Mouse (Mus musculus): Measurements from ENCODE around the gene Smad3.

Gene Smad3

DNA sequence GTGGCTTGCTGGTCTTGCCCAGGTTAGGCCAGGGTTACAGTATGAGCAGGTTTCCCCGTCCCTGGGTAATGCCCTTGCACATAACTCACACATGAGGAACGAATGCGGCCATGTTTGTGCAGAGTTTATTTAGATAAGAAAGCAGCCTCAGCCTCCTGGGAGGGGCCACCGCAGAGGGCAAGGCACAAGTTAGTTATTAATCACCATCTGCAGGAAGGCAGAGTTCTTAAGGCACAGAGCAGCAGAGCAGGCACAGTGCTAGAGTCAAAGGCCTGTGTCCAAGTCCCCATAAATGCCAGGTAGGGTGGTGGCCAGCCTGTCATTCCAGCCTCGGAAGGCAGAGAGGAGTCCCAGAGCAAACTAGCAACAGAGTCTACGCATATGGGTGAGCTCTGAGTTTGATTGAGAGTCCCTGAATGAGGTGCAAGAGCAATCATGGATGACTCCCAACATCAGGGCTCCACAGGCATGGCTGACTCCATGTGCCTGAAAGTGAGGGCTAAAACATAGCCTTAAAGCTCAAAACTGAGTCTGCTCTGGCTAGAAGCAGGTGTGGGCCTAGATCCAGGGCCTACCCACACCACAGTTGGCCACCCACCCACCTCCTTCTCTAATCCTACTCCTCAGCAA, 17.2 kb upstream of the Smad3 start:
- ATAC-seq (ENCODE audit: insufficient number of reproducible peaks, low FRiP score, low TSS enrichment) = no peak

DNA sequence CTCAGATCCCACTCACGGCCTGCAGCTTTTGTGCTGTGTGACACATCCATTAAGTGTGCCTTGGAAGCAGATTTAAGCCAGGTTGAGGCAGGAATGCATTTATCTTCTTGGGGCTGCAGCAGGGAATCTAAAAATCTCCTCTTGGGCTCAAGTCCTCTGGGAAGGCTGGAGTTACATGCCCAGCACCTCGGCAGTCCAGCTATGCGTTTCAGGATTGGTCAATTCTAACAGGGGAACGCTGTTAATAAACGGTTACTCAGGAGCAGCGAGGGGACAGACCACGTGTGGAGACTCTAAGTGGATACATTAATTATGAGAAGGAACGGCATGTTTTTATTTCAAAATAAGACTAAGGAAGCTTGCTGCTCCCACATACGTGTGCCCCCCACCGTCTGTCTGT, 14.7 kb upstream of the Smad3 start:
- ATAC-seq (ENCODE audit: insufficient number of reproducible peaks, low FRiP score, low TSS enrichment) = no peak

DNA sequence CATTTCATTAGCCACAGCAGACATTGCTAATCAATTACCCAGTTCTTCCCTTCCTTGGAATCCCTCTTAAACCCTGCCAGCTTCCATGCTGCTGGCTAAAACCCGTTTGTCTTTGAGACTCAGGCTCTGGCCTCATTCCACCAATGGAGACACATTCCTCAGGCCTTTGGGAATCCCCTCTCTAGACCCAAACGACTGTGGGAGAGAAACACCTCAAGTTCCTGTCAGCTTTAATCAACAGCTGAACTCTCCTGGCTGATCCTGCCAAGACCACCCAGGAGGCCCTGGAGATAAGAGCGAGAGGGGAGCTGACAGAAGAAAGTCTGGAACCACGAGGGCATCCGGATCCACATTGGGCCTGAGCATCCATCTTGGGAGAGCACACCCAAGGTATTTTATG, 13.9 kb upstream of the Smad3 start:
- ATAC-seq (ENCODE audit: insufficient number of reproducible peaks, low FRiP score, low TSS enrichment) = no peak

DNA sequence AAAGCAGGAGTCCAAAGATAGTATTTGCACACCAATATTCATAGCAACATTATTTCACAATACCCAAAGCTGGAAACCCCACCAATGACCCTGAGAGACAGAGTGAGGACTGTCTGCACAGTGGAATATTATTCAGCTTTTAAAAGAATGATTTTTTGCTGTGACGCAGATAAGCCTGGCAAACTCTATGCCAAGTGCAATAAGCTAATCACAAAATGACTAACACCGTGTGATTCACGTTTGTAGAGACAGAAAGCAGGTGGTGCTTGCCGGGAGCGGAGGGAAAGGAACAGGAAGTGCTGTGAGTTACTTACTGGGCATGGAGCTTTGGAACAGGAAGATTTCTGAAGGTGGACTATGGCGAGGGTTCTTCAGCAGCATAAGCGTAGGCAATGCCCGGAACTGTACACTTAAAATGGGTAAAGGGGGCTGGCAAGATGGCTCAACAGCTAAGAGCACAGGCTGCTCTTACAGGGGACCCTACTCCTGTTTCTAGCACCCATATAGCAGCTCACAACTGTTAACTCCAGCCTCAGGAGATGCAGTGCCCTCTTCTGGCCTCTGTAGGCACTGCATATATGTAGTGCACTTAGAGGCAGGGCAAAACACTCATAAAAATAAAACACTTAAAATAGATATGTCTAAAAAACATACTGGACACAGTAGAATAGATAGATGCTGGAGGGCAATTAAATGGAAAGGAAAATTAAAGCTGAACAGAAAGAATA, 3.7 kb upstream of the Smad3 start:
- ATAC-seq (ENCODE audit: insufficient number of reproducible peaks, low FRiP score, low TSS enrichment) = no peak

DNA sequence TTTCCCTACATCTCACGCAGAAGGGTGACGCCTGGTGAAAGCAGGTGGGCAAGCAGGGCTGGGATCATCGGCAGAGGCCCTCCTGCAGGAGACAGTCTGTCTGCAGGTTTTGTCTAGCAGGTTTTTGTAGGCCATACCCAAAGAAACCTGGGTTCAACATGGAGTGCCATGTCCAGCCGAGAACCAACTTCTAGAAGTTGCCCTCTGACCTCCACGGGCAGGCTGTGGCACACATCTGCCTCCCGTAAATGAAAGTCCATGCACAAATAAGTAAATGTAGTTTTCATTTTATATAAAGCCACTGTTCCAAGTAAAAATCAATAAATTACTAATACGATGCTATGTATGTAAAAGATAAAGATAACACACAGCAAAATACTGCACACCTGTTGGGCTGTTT, 3.0 kb upstream of the Smad3 start:
- no peak for ATAC-seq (ENCODE audit: insufficient number of reproducible peaks, low FRiP score, low TSS enrichment)

DNA sequence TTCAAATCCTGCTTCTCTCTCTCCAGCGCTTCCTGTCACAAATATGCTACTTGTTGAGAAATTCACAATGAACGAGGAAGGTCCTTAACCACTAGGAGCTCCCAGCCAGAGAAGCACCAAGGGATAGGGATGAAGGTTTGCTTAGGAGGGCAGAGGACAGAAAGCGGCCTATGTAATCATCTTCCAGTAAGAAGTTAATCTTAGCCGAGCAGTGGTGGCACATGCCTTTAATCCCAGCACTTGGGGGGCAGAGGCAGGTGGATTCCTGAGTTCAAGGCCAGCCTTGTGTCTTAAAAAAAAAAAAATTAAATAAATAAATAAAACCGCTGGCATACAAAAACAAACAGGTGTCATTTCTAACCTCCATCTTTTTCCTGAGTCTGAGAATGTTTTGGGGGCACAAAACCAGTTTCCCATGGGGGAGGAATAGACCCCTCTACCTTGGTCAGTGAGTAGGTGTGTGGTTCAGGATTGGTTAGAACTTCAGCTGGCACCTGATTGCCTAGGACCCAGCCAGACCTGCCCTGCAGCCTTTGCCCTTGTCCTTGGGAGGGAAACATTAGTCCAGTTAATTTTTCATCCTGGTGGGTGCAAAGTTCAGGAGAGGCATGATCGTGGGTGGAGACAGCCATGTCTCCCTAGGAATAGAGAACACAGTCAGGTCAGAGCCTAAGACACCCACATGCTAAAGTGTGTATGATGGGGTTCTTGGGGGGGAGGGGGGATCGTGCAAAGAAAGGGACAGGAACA, 2.4 kb upstream of the Smad3 start:
- no peak for ATAC-seq (ENCODE audit: insufficient number of reproducible peaks, low FRiP score, low TSS enrichment)

DNA sequence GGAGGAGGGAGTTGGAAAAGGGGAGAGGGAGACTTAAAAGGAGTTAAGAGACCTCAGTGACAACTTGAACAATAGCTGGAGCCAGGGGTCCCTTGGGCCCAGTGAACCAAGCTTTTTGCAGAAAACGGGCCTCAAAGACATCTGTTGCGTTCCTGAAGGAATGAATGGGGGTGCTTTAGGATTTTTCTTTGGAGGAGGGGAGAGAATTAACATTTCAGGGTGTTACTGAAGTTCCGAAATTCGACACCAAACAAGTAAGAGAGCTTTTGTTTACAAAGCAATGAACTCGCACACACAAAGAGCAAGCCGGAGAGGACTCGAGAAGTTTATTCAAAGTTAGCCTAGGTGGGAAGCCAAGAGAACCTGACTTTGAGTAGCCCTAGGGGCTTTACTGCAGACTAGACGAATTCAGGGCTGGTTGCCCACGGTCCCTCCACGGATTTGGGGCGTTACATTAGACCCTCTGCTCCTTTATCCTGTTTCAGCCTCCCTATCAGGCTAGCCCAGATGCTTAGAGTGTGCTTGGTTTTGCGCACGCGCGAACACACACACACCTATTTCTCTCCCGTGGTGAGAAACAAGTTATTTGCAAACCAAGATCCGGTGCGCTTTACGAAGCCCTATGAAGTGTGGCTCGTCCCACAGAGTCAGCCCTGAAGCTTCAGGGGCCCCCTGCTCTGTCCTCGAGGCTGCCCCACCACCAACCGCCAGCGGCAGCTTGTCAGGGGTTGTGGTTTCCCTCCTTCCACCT, 1.0 kb upstream of the Smad3 start:
- ATAC-seq (ENCODE audit: insufficient number of reproducible peaks, low FRiP score, low TSS enrichment) = no peak

DNA sequence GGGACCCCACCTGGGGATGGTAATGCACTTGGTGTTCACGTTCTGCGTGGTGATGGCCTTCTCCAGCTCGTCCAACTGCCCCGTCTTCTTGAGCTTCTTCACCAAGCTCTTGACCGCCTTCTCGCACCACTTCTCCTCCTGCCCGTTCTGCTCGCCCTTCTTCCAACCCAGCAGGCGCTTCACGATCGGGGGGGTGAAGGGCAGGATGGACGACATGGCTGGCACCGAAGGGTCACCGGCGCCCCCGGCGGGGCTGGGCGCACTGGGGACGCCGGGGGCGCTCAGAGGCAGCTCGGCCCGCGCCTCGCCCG, 377 bp downstream of the Smad3 start:
- ATAC-seq (ENCODE audit: insufficient number of reproducible peaks, low FRiP score, low TSS enrichment) = no peak

DNA sequence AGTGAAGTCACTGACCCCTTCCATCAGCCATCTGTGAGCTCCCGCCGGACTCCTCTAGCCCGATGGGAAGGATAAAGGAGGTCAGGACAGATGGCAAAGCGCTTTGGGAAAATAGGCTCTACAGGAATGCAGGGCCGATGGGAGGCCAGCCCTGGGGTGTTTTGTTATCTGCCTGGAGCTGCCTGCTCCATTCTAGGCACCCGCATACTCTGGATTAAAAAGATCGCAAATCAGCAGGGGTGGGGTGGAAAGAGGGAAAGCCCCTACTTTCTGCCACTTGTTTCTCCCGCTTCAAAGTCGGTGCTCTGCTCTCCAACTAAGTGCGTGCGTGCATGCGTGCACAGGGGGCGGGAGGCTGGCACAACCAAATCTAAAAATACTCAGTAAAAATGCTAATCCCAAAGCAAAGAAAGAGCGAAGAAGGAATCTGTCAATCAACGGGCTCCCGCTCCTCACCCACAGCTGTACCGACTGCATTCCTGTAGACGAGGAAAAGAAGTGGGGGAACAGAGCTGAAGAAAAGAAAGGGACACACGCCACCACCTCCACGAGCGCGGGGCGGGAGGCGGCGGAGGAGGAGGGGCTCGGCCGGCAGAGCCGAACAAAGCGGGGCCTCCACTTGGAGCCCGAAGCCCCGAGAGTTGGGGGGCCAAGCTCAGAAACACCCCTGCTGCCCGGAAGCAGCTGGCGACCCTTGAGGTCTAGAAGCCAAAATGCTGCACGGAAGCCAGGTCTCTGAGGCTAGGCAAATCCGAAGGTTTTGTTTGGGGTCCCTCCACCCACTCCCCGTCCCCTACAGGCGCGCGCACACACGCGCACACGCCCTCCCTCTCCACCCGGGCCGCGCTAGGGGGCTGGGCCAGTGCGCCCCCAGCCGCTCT, 973 bp downstream of the Smad3 start:
- ATAC-seq (ENCODE audit: insufficient number of reproducible peaks, low FRiP score, low TSS enrichment) = peak; percentile 8; the same call in 1 of the 2 replicates

DNA sequence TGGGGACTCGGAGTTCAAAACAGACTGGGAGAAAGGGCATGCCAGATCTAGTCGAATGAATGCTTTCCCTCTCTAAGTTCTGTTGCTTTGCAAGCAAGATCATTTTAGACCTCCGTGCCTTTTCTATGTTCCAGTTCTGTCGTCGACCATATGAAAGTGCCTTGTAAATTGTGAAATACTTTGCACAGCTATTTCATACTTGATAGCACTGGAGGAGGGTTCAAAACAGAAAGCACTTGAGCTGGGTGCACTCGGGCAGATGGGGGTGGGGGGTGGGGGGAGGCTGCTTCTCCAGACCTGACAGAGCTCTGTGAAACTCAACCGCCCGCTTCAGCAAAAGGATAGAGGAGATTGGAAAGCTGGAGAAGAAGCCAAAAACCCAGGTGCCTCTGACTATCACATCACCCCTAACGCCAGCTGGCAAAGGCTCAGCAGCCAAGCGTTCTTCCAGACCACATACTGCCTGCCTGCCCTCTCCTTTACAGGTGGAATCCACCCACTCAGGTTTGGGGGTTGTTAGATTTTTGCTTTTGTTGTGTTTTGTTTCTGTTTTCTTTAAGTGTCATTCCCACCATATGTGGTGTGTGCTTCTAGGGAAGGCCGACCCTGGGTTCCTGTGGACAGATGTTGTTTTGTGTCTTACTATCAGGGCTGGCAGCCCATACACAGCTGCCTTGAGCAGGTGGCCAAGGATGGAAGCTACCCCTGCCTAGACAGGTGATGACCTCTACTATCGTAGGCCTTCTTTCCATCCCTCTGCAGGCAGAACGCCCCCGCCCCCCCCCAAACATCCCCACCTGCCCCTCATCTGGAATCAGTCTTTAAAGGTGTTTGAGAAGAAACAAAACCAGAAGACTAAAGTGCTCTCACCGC, 1.9 kb downstream of the Smad3 start:
- ATAC-seq (ENCODE audit: insufficient number of reproducible peaks, low FRiP score, low TSS enrichment) = no peak

DNA sequence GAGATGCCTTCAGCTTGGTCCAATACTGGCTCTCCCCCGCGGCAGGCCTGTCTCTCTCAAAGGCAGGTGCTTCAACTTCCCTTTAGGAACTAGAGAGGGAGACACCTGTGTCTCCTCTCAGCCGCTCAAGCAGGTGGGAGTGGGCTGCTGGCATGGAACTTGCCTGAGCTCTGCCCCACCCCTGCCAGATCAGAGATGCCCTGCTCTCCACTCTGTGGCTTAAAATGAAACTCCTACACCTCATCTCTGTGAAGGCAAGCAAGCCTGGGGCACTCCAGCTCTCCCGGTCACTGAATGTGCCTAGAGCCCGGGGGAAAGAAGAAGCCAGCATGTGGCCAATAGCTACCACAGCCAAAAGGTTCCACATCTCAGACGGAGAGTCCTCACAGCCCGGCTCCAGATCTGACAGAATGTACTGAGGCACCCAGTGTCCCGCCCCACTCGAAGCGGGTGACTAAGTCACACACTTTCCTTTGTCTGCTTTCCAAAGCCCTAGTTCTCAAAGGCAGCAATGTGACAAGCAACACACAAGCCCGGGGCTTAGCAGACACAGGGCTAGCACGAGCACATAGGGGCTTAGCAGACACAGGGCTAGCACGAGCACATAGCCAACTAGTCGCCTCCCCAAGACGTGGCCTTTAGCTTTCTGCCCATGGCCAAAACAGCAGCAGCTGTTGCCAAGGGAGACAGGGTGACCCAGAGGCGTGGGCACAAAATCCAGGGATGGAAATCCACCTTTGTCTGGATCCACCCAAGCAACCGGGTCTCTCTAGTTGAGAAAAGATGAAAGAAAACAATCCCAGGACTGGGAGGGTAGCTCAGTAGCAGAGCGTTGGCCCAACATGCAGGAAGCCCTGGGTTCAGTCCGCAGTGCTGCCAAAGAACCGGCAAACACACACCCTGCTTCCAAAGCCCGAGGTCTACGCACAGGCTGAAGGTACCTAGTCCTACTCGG, 3.0 kb downstream of the Smad3 start:
- no peak for ATAC-seq (ENCODE audit: insufficient number of reproducible peaks, low FRiP score, low TSS enrichment)

DNA sequence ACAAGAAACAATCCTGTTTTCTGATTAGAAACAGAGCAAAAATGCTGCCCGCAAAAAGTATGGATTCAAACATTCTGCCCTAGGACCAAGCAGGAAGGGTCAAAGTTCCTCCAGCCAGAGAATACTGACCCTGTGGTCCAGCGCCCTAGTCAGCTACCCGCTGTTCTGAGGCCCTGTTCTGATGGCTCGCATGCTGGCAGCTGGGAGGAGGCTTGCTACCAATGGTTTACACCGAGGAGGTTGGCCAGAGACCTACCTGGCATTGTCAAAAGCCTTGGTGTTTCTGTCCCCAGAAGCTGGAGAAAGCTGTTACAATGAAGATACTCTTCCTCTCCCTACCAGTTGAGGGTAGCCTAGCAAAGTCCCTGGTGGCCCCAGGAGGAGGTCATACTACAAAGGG, 3.8 kb downstream of the Smad3 start:
- ATAC-seq (ENCODE audit: insufficient number of reproducible peaks, low FRiP score, low TSS enrichment) = no peak

DNA sequence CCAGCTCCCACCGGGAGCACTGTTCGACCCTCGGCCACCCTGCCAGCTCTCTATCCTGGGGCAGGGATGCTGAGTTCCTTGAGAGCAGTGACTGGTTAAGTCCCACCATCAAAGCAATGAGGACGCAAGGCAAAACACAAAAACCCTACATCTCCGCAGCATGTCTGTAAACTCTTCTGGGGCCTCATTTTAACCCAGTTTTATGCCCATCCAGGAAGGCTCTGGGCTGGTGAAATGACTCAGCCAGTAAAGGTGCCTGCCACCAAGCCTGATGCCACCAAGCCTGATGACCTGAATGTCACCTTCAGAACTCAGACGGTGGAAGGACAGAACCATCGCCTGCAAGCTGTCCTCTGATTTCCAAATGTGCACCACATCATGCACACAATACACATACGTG, 4.4 kb downstream of the Smad3 start:
- ATAC-seq (ENCODE audit: insufficient number of reproducible peaks, low FRiP score, low TSS enrichment) = no peak

DNA sequence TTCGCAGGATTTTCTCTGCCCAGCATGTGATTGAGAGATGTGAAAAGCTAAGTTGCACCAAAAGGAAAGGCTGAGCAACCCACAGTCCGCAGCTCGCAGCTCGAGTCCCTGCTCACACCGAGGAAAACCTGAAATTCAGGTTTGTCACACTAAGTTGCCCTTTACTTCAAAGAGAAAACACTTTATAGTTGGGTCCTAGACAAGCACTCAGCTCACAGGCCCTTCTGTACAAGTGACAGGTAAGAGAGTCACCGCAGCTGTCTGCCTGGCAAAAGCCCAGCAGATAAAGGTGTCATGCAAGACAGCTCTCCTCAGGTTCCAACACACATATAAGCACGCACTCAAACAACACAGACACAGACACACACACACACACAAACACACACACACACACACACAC, 5.2 kb downstream of the Smad3 start:
- no peak for ATAC-seq (ENCODE audit: insufficient number of reproducible peaks, low FRiP score, low TSS enrichment)

DNA sequence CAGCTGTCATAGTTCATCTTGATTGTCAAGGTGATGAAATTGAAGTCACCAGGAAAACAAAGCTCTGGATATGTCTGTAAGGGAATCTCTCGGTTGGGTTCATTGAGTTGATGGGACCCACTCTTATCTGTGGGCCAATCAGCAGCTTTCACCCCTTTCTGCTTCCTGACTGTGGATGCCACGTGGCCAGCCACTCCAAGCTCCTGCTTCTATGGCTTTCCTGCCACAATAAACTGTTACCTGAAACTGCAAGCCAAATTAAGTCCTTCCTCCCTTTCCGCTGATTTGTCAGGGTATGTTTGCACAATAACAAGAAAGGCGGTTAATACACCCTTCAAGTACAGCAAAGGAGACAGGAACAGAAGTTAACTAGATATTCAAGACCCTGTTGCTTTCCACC, 6.5 kb downstream of the Smad3 start:
- ATAC-seq (ENCODE audit: insufficient number of reproducible peaks, low FRiP score, low TSS enrichment) = no peak

DNA sequence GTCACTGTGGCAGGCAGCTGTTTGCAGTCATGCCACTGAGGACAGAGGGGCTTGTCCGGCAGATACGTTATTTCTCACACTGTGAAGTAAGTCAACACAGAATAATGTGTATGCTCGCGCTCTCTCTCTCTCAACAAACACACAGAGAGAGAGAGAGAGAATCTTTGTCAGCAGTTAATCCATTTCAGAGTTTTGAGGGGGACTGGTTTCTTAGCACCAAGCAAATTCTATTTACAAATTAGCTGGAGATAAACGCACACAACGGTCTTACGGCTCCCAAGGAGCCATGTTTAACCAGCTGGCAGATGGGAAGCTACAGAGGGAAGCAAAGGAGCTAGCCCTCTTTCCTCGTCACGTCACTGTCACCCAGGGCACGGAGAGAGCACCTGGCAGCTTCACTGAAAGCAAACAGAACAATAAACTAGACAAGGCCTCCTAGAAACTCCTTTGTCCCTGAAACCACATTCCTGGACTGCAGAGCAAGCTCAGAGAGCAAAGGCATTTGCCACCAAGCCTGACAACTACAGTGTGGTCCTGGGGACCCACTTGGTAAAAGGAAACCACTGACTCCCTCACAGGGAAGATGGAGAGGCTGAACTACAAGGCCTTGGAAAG, 7.3 kb downstream of the Smad3 start:
- no peak for ATAC-seq (ENCODE audit: insufficient number of reproducible peaks, low FRiP score, low TSS enrichment)

DNA sequence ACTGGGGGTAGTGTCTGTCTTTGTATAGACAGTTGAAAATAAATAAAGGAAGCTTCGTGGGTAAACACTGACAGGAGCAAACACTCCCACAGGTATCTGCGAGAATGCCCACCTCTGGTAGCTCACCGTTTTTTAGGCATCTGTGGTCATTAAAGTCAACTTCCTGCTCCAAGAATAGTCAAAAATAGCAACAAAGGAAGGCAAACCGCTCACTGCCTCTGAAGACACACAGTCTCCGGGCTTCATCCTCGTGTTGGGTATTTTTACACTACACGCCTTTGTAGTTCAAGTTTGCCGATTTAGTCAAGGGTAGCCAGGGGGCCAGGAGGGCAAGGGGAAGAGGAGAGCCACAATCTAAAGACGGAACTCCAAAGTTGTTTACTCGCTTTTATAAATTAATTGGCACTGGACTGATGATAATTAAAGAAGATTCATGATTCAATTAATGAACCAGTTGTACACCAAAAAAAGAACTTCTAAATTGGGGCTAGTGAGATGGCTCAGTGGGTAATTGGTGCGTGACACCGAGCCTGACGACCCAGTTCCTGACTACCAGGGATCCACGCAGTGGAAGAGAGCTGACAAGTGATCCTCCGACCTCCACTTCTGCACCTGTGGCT, 8.4 kb downstream of the Smad3 start:
- ATAC-seq (ENCODE audit: insufficient number of reproducible peaks, low FRiP score, low TSS enrichment) = no peak

Measured in cerebellum, adult (tissue).